Mouse (Mus musculus) myocyte (in vitro differentiated cells): Measurements from ENCODE around the gene Pfkfb2.

Experiments used
- MYOG ChIP-seq, 3 experiments: IDR thresholded peaks; one replicate each; pipeline ENCODE4 v1.6.1; 2011; ENCODE audit warnings: control low read depth in 2 of 3, low read depth in 2 of 3, mild to moderate bottlenecking in 2 of 3; ENCODE audit not compliant: insufficient read length in 2 of 3, control insufficient read depth in 1 of 3, insufficient read depth in 1 of 3
- POLR2A ChIP-seq: IDR thresholded peaks from one replicate; pipeline ENCODE4 v1.6.1; 2011; ENCODE audit warnings: low read depth, mild to moderate bottlenecking, control low read depth, moderate library complexity; ENCODE audit not compliant: insufficient read length
- POLR2AphosphoS2 ChIP-seq: IDR thresholded peaks from one replicate; pipeline ENCODE4 v1.6.1; 2011; ENCODE audit warnings: low read depth, control low read depth; ENCODE audit not compliant: insufficient read length
- REST ChIP-seq: IDR thresholded peaks from one replicate; pipeline ENCODE4 v1.6.1; 2011; ENCODE audit warnings: mild to moderate bottlenecking, control low read depth, moderate library complexity; ENCODE audit not compliant: insufficient read depth, insufficient read length
- SRF ChIP-seq: IDR thresholded peaks from one replicate; pipeline ENCODE4 v1.6.1; 2011; ENCODE audit warnings: low read depth; ENCODE audit not compliant: control insufficient read depth, insufficient read length
- TCF3 ChIP-seq: IDR thresholded peaks from one replicate; pipeline ENCODE4 v1.6.1; 2011; ENCODE audit warnings: low read depth, control low read depth; ENCODE audit not compliant: insufficient read length
- USF1 ChIP-seq: IDR thresholded peaks from one replicate; pipeline ENCODE4 v1.6.1; 2011; ENCODE audit warnings: low read depth, mild to moderate bottlenecking, control low read depth, moderate library complexity

DNA sequence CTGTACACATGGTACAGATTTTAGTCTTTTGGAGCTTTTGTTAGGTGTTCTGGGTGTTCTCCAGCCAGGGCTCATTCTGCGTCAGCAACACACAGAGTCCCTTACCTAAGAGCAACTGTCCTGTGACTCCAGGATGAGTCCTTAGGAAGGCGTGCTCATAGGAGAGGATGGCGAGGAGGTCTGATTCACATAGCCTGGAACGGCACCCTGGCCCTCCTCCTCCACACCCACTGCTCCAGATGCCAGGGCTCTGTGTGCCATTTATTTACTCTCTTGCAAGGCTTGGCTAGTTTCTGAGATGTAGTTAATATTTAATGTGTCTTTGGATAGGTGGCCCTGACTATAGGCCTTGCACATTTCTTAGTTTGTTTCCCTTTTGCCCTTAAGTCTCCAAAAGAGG lies 4.6 kb upstream of the Pfkfb2 start:
- no peak for TF ChIP-seq USF1
- no peak for TF ChIP-seq POLR2AphosphoS2
- no peak for TF ChIP-seq TCF3
- TF ChIP-seq REST, result no peak
- no peak for TF ChIP-seq SRF
- TF ChIP-seq POLR2A, result no peak
- TF ChIP-seq MYOG (IDR thresholded peaks at IDR 0.05; ENCODE audit: control insufficient read depth in 1 of 3, insufficient read depth in 1 of 3, insufficient read length in 2 of 3, low read depth in 2 of 3), result no peak
